Mouse (Mus musculus) lung, adult 2 months (tissue): ENCODE measurements at regions not wholly inside any gene's neighbourhood (a gene's known extent, or its start where the extent isn't known, plus 50 kb on each side); places are given as distances from the start of the nearest gene placed in this dataset.

Source experiments
- CTCF ChIP-seq: fragments of 200-500 bp; IDR thresholded peaks from 2 replicates; pipeline ENCODE4 v1.5.1; 2011; ENCODE audit warnings: mild to moderate bottlenecking, low read length, control low read depth; ENCODE audit not compliant: insufficient read depth
- POLR2A ChIP-seq: fragments of 200-500 bp; IDR thresholded peaks from 2 replicates; pipeline ENCODE4 v1.6.1; 2011; ENCODE audit warnings: low read depth, mild to moderate bottlenecking, control low read depth, low read length, borderline replicate concordance; ENCODE audit errors: extremely low read depth

GRCm38 (mm10) chr3:34270154-34270553 lies 189.0 kb upstream of the Dnajc19 start:
- TF ChIP-seq CTCF (no peak), POLR2A (no peak)
